Mouse (Mus musculus): ENCODE data around the gene Gli2.

Gene Gli2

GRCm38 (mm10) chr1:118941336-118941735 lies 112.1 kb downstream of the Gli2 start:
- no peak for DNase-seq (ENCODE audit: extremely low spot score)

- no peak for DNase-seq (ENCODE audit: extremely low spot score)
Measured at GRCm38 (mm10) chr1:118940269-118940840, 113.1 kb downstream of the Gli2 start.

- DNase-seq (ENCODE audit: extremely low spot score), result peak; percentile 8
Measured at GRCm38 (mm10) chr1:118938206-118938605, 115.2 kb downstream of the Gli2 start.

GRCm38 (mm10) chr1:118936108-118936507 lies 117.3 kb downstream of the Gli2 start:
- peak; percentile 29 for DNase-seq (ENCODE audit: extremely low spot score)

- DNase-seq (ENCODE audit: extremely low spot score), result no peak
Measured at GRCm38 (mm10) chr1:118935518-118935917, 117.9 kb downstream of the Gli2 start.

- no peak for DNase-seq (ENCODE audit: extremely low spot score)
Measured at GRCm38 (mm10) chr1:118932167-118932566, 121.3 kb downstream of the Gli2 start.

- DNase-seq (ENCODE audit: extremely low spot score), result no peak
Measured at GRCm38 (mm10) chr1:118927543-118928354, 125.7 kb downstream of the Gli2 start.

- DNase-seq (ENCODE audit: extremely low spot score), result no peak
Measured at GRCm38 (mm10) chr1:118926556-118926955, 126.9 kb downstream of the Gli2 start.

- no peak for DNase-seq (ENCODE audit: extremely low spot score)
Measured at GRCm38 (mm10) chr1:118922189-118922588, 131.2 kb downstream of the Gli2 start.

- no peak for DNase-seq (ENCODE audit: extremely low spot score)
Measured at GRCm38 (mm10) chr1:118917520-118918220, 135.7 kb downstream of the Gli2 start.

GRCm38 (mm10) chr1:118916477-118917075 lies 136.8 kb downstream of the Gli2 start:
- DNase-seq (ENCODE audit: extremely low spot score), result peak; percentile 27

GRCm38 (mm10) chr1:118913414-118914385 lies 139.7 kb downstream of the Gli2 start:
- peak; percentile 22 for DNase-seq (ENCODE audit: extremely low spot score)

- DNase-seq (ENCODE audit: extremely low spot score), result no peak
Measured at GRCm38 (mm10) chr1:118912929-118913328, 140.5 kb downstream of the Gli2 start.

- DNase-seq (ENCODE audit: extremely low spot score), result no peak
Measured at GRCm38 (mm10) chr1:118911427-118911727, 142.0 kb downstream of the Gli2 start.

GRCm38 (mm10) chr1:118910693-118911426 lies 142.6 kb downstream of the Gli2 start:
- peak; percentile 52 for DNase-seq (ENCODE audit: extremely low spot score)

GRCm38 (mm10) chr1:118909051-118909450 lies 144.4 kb downstream of the Gli2 start:
- DNase-seq (ENCODE audit: extremely low spot score), result no peak

- no peak for DNase-seq (ENCODE audit: extremely low spot score)
Measured at GRCm38 (mm10) chr1:118907574-118907973, 145.8 kb downstream of the Gli2 start.

- no peak for DNase-seq (ENCODE audit: extremely low spot score)
Measured at GRCm38 (mm10) chr1:118905319-118905718, 148.1 kb downstream of the Gli2 start.

GRCm38 (mm10) chr1:118904909-118905308 lies 148.5 kb downstream of the Gli2 start:
- peak; percentile 64 for DNase-seq (ENCODE audit: extremely low spot score)

GRCm38 (mm10) chr1:118904431-118904830 lies 149.0 kb downstream of the Gli2 start:
- no peak for DNase-seq (ENCODE audit: extremely low spot score)

- DNase-seq (ENCODE audit: extremely low spot score), result no peak
Measured at GRCm38 (mm10) chr1:118903742-118904141, 149.7 kb downstream of the Gli2 start.
